Mouse (Mus musculus) C2C12 (cell line): ENCODE results near the gene Adam1a.

Experiments
- CTCF ChIP-seq: IDR thresholded peaks from one replicate; pipeline ENCODE4 v1.5.1; 2011; ENCODE audit not compliant: control insufficient read depth, insufficient read depth, insufficient read length
- FOSL1 ChIP-seq: IDR thresholded peaks from one replicate; pipeline ENCODE4 v1.8.0; 2011; ENCODE audit warnings: mild to moderate bottlenecking, low read length; ENCODE audit not compliant: poor library complexity, insufficient read depth, severe bottlenecking
- USF1 ChIP-seq: IDR thresholded peaks from one replicate; pipeline ENCODE4 v1.6.1; 2011; ENCODE audit warnings: low read depth, mild to moderate bottlenecking, control low read depth, moderate library complexity

DNA sequence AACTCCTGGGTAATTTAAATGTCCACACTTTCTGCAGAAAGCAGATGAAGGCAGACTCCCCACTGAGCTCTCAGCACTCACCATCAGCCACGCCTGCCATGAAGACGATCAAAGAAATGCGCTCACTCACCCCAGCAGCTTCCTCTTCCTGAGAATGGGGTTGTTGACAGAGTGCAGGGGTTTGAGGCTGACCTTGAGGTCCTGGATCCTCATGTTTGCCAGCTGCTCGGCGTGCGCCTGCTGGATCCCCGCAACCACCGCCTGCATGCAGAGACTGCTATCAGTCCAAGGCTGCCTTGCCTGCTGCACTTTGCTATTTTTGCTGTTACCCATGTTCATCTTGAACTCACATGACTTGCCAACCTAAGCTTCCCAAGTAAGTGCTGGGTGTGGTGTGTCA is 18.3 kb downstream of the Adam1a start:
- TF ChIP-seq CTCF (no peak), FOSL1 (no peak), USF1 (no peak)
